Mouse (Mus musculus): ENCODE measurements around the gene Bri3. TPM values are rescaled to one million over a fixed set of nuclear protein-coding genes. Genes with fewer than 3 reads are reported as not detected.

The Bri3 gene
- polyA plus RNA-seq, 1 experiment = 164 TPM

GRCm38 (mm10) chr5:144406256-144406655, 162.0 kb downstream of the Bri3 start:
- Histone ChIP-seq H3K4me1 (ENCODE audit: control insufficient read depth, insufficient read depth, low read length) (no peaks in the 10 kb centered on the region), H3K4me3 (replicated peaks; ENCODE audit: extremely low read depth, low read depth, low read length) (no peak overlapping the region)
- 83% methylated on average over 11 of the region's 11 CpGs for WGBS
- DNase-seq = no peak
- TF ChIP-seq CTCF (IDR thresholded peaks at IDR 0.05; ENCODE audit: insufficient read depth, low read length) (no peak), POLR2A (IDR thresholded peaks at IDR 0.05; ENCODE audit: borderline replicate concordance, extremely low read depth, low read depth, low read length) (no peak)

GRCm38 (mm10) chr5:144410666-144411065, 166.4 kb downstream of the Bri3 start:
- Histone ChIP-seq H3K4me1 (ENCODE audit: control insufficient read depth, insufficient read depth, low read length) (no peaks in the 10 kb centered on the region), H3K4me3 (replicated peaks; ENCODE audit: extremely low read depth, low read depth, low read length) (no peak overlapping the region)
- 92% methylated on average over 10 of the region's 10 CpGs for WGBS
- TF ChIP-seq POLR2A (IDR thresholded peaks at IDR 0.05; ENCODE audit: borderline replicate concordance, extremely low read depth, low read depth, low read length) = no peak
- no peak for TF ChIP-seq CTCF (IDR thresholded peaks at IDR 0.05; ENCODE audit: insufficient read depth, low read length)
- DNase-seq = no peak

- Histone ChIP-seq H3K4me3 (replicated peaks; ENCODE audit: extremely low read depth, low read depth, low read length) (no peak overlapping the region), H3K4me1 (ENCODE audit: control insufficient read depth, insufficient read depth, low read length) (no peaks in the 10 kb centered on the region)
- TF ChIP-seq CTCF (IDR thresholded peaks at IDR 0.05; ENCODE audit: insufficient read depth, low read length) = no peak
- TF ChIP-seq POLR2A (IDR thresholded peaks at IDR 0.05; ENCODE audit: borderline replicate concordance, extremely low read depth, low read depth, low read length) = no peak
- 52% methylated on average over 5 of the region's 5 CpGs for WGBS
- DNase-seq = no peak
Measured at GRCm38 (mm10) chr5:144411702-144412101, 167.5 kb downstream of the Bri3 start.

DNA sequence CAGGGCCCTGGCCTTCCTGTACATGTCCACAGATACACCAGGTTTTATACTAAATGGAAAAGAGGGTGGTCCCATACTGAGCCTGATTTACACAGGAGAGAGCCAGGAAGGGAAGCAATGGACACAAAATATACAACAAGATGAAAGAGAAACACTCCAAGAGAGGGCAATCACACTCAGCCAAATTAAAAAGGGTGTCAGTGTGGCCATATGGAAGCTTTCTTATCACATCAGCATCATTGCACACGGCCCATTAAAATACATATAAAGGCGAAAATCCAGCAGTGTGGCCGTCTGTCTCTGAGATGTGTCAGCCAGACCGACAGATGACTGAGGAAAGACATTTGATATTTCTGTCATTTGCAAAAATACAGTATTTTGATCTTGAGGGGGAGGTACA, 168.5 kb downstream of the Bri3 start:
- 72% methylated on average over 4 of the region's 4 CpGs for WGBS
- DNase-seq = no peak
- no peaks in the 10 kb centered on the region for H3K4me1 ChIP-seq (ENCODE audit: control insufficient read depth, insufficient read depth, low read length)
- H3K4me3 ChIP-seq (replicated peaks; ENCODE audit: extremely low read depth, low read depth, low read length) = no peak overlapping the region
- no peak for TF ChIP-seq POLR2A (IDR thresholded peaks at IDR 0.05; ENCODE audit: borderline replicate concordance, extremely low read depth, low read depth, low read length)
- no peak for TF ChIP-seq CTCF (IDR thresholded peaks at IDR 0.05; ENCODE audit: insufficient read depth, low read length)

- no peak for TF ChIP-seq POLR2A (IDR thresholded peaks at IDR 0.05; ENCODE audit: borderline replicate concordance, extremely low read depth, low read depth, low read length)
- no peak for TF ChIP-seq CTCF (IDR thresholded peaks at IDR 0.05; ENCODE audit: insufficient read depth, low read length)
- DNase-seq = no peak
- Histone ChIP-seq H3K4me3 (replicated peaks; ENCODE audit: extremely low read depth, low read depth, low read length) (no peak overlapping the region), H3K4me1 (ENCODE audit: control insufficient read depth, insufficient read depth, low read length) (no peaks in the 10 kb centered on the region)
- 88% methylated on average over 12 of the region's 12 CpGs for WGBS
Measured at GRCm38 (mm10) chr5:144418456-144418855, 174.2 kb downstream of the Bri3 start.

DNA sequence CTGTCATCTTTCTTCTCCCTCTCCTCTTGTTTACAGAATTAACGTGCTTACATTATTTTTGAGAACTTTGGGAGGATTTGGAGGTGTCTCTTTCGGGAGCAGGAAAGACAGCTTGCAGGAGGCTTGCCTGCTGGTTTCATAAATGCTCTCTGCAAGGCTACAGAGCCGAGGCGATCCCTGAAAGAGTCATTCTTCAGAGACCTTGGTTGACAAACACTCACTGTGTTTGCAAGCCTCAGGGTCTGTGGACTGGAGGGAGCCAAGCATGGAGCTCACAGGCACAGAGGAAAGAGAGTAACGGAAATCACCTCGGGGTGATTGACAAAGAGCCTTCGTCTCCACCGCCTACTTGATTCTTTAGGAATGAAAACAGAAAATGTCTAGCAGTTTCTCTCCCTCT, 175.8 kb downstream of the Bri3 start:
- H3K4me3 ChIP-seq (replicated peaks; ENCODE audit: extremely low read depth, low read depth, low read length) = no peak overlapping the region
- no peaks in the 10 kb centered on the region for H3K4me1 ChIP-seq (ENCODE audit: control insufficient read depth, insufficient read depth, low read length)
- no peak for DNase-seq
- TF ChIP-seq POLR2A (IDR thresholded peaks at IDR 0.05; ENCODE audit: borderline replicate concordance, extremely low read depth, low read depth, low read length) (no peak), CTCF (IDR thresholded peaks at IDR 0.05; ENCODE audit: insufficient read depth, low read length) (no peak)
- 65% methylated on average over 8 of the region's 8 CpGs for WGBS

DNA sequence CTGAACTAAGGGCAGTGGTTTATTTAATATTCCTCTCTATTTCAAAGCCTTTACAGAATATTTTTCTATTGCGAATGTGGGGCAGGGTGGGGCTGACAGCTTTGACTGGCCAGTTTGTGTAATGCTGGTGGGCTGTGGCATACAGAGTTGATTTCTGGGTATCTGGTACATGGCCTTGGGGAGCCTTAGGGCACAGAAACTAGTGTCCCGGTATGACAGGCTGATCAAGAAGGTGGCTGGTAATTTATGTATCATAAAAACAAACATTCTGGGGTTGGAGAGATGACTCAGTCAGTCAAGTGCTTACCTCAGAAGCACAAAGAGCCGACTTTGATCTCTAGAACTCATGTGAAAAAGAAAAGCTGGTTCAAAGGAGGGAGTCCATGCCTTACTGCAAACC, 182.5 kb downstream of the Bri3 start:
- TF ChIP-seq CTCF (IDR thresholded peaks at IDR 0.05; ENCODE audit: insufficient read depth, low read length) = no peak
- no peak for TF ChIP-seq POLR2A (IDR thresholded peaks at IDR 0.05; ENCODE audit: borderline replicate concordance, extremely low read depth, low read depth, low read length)
- Histone ChIP-seq H3K4me3 (replicated peaks; ENCODE audit: extremely low read depth, low read depth, low read length) (no peak overlapping the region), H3K4me1 (ENCODE audit: control insufficient read depth, insufficient read depth, low read length) (no peaks in the 10 kb centered on the region)
- WGBS = 34% methylated on average over 3 of the region's 3 CpGs
- no peak for DNase-seq

DNA sequence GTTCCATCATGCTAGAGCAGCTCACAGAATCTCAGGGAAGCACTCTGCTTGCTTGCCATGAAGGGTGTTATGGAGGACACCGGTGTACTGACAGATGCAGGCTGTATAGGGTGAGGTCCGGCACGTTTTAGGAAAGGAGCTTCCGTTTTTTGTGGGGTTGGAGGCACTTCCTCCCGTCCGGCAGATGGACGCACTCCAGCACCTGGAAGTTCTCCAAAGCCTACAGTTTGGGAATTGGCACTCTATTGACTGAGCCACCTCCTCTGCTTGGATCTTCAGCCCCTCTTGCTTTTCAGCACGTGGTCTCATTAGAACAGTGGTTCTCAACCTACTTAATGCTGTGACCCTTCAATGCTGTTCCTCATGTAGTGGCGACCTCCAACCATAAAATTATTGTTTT, 183.6 kb downstream of the Bri3 start:
- TF ChIP-seq POLR2A (IDR thresholded peaks at IDR 0.05; ENCODE audit: borderline replicate concordance, extremely low read depth, low read depth, low read length) (no peak), CTCF (IDR thresholded peaks at IDR 0.05; ENCODE audit: insufficient read depth, low read length) (no peak)
- Histone ChIP-seq H3K4me1 (ENCODE audit: control insufficient read depth, insufficient read depth, low read length) (no peaks in the 10 kb centered on the region), H3K4me3 (replicated peaks; ENCODE audit: extremely low read depth, low read depth, low read length) (no peak overlapping the region)
- DNase-seq = no peak
- 47% methylated on average over 9 of the region's 9 CpGs for WGBS

- 72% methylated on average over 6 of the region's 6 CpGs for WGBS
- no peak for DNase-seq
- H3K4me1 ChIP-seq (ENCODE audit: control insufficient read depth, insufficient read depth, low read length) = no peaks in the 10 kb centered on the region
- H3K4me3 ChIP-seq (replicated peaks; ENCODE audit: extremely low read depth, low read depth, low read length) = no peak overlapping the region
- TF ChIP-seq CTCF (IDR thresholded peaks at IDR 0.05; ENCODE audit: insufficient read depth, low read length) = no peak
- TF ChIP-seq POLR2A (IDR thresholded peaks at IDR 0.05; ENCODE audit: borderline replicate concordance, extremely low read depth, low read depth, low read length) = no peak
Measured at GRCm38 (mm10) chr5:144431481-144431880, 187.2 kb downstream of the Bri3 start.

- no peak for DNase-seq
- 68% methylated on average over 10 of the region's 10 CpGs for WGBS
Measured at GRCm38 (mm10) chr5:144439286-144440040, 195.2 kb downstream of the Bri3 start.

More at GRCm38 (mm10) chr5:144439286-144440040, 195.2 kb downstream of the Bri3 start:
- TF ChIP-seq CTCF (IDR thresholded peaks at IDR 0.05; ENCODE audit: insufficient read depth, low read length) = no peak
- TF ChIP-seq POLR2A (IDR thresholded peaks at IDR 0.05; ENCODE audit: borderline replicate concordance, extremely low read depth, low read depth, low read length) = no peak
- Histone ChIP-seq H3K4me3 (replicated peaks; ENCODE audit: extremely low read depth, low read depth, low read length) (no peak overlapping the region), H3K4me1 (ENCODE audit: control insufficient read depth, insufficient read depth, low read length) (no peaks in the 10 kb centered on the region)

Data from lung, adult 2 months (tissue).